Mouse (Mus musculus): ENCODE measurements around the gene Acss1.

DNA sequence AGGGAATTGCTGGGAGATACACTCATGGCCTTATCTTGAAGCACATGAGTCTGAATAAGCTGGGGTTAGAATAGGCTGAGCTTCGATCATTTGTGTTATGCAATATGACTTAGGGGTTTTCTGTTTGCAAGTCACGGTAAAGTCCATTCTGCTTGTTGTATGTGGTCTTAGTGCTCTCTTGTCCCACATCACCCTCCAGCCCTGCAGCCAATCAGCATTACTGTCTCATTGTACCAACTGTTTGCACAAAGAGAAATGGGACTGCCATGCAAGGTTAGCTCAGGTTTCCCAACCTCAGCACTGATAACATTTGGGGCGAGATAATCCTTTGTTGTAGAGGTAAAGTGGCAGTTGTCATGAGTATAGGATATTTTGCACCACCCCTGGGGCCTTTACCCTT lies 58.2 kb downstream of the Acss1 start:
- TF ChIP-seq CTCF (IDR thresholded peaks at IDR 0.05; ENCODE audit: insufficient read depth, low read depth, low read length) (no peak), POLR2A (IDR thresholded peaks at IDR 0.05; ENCODE audit: insufficient read depth, low read depth, low read length) (no peak)

Measured in olfactory bulb, adult 2 months (tissue).